Mouse (Mus musculus): ENCODE data around the gene Slc22a23.

Slc22a23 gene

DNA sequence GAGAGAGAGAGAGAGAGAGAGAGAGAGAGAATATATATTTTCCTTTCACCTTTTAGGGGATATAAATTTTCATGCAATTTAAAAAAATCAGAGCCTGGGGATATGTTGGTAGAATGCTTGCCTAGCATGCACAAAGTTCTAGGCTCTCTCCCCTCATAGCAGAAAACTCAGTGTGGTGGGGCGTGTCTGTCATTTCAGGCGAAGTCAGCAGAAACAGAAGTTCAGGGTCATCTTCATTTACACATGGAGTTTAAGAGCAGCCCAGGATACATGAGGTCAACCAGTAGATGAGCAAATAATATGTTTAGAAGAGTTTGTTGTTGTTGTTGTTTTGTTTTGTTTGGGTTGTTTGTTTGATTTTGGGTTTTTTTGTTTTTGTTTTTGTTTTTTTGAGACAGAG is 33.4 kb downstream of the Slc22a23 start:
- CTCF ChIA-PET, result interaction anchor here in 1 of 4 experiments (0.6 to 0.7 kb wide), 2 partner anchors 546 to 603 kb away, joined by 6 to 7 read pairs; no protein-coding TSS in a partner anchor
- POLR2A ChIA-PET, result interaction anchor here in 1 of 4 experiments (1.6 kb wide), 1 partner anchor 274 kb away, joined by 5 read pairs; the partner anchor contains the start of gene Bphl

DNA sequence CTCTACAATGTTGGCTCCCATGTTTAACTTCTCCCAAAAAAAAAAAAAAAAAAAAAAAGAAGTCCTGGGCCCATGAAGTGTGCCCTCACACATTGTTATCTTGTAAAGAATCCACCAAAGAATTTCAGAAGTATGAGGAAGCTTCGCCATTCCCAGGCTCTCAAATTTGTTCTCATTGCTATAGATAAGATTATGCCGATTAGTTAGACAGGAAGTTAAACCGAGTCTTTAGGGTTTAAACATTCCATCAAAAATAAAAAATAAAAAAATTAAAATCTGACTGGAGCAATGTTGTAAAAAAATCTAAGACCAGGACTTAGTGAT is 36.4 kb downstream of the Slc22a23 start:
- ChIA-PET POLR2A (interaction anchor here in 3 of 4 experiments (0.6 to 1.2 kb wide), 7 partner anchors 9 to 499 kb away, joined by 3 to 6 read pairs (median 3); no protein-coding TSS in a partner anchor), CTCF (no interaction called here)

DNA sequence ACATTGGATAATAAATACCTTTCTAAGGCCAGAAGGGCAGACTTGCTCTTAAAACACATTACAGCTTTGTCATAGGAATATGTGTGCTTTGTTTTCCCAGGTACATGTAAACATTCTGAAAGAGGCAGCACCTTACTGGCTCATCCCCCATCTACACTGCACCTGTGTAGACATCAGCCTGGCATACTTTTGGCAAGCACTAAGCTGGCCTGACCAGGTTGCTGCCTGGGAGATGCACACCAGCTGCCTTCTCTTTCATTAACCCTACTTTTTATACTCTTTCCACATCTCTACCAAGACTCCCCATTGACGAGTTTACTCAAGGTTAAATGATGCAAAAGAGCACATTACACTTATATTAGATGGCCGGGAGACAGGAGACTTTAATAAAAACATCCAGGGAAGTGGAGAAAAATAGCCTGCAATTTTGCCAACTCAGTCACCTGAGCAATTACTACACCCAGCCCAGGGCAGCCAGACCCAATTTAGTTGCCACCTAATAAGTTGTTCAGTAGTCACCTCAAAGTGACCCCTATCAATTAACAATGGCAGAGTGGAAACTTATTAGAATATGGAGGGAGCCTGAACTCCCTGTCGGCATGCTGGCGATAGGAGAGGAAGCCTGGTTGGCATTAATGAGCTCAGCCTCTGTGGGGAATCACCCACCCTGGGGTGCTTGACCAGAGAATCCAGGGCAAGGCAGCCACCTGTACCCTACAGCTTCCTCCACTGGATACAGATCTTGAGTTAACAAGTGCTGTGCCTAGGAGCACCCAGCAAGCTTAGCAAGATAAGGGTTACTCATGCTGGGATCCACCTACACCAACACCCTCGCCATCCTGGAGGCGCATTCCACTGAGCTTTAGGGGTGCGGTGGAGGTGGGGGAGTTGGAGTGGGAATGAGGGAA is 37.0 kb downstream of the Slc22a23 start:
- ChIA-PET POLR2A (interaction anchor here in 3 of 4 experiments (0.5 to 1.9 kb wide), 10 partner anchors 9 to 499 kb away, joined by 3 to 6 read pairs (median 3); no protein-coding TSS in a partner anchor), CTCF (no interaction called here)

DNA sequence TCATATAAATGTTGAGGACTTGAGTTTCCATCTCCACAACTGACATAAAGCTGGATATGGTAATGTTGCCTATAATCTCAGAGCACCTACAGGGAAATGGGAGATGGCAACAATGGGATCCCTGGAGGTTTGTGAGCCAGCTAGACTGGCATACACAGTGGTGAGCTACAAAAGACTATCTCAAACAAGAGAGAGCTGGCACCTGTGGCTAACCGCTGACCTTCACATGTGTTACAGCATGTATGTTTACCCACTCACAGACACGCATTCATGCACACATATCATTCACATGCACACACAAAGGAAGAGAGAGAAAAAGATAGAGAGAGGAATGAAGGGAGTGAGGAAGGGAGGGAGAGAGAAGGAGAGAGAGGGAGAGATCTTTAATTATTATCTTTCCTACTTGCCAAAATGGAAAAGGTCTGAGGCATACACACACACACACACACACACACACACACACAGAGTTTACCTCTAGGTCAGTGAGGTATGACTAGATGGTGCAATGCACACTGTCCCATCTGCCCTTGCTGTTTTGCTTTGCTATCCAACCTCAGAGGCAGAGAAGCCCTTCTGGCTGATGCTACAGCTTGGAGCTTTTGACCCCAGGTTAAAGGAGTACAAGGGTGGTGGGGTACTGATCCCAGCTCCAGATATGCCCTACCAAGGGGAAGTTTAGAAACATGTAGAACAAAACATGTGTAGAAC is 38.9 kb downstream of the Slc22a23 start:
- POLR2A ChIA-PET, result interaction anchor here in 3 of 4 experiments (0.7 to 1.9 kb wide), 3 partner anchors 8 to 19 kb away, joined by 3 to 4 read pairs (median 4); no protein-coding TSS in a partner anchor
- CTCF ChIA-PET, result no interaction called here

DNA sequence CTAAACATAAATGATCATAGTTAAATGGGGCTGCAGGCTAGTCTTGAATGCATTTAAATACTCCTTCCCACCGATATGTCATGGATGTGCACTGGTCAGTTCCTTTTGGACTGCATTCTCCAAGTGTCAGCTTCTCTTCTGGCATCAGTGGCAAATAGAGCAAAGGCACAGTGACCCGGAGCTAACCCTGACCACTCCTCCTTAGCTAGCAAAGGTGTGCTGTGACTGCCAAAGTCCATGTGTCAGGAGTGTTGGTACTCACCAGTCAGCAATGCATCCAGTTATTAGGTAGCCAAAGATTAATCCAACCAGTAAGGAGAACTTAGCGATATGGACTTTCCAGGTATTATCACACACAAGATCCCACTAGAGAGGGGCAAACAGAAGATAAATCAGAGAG is 40.1 kb downstream of the Slc22a23 start:
- CTCF ChIA-PET, result no interaction called here
- POLR2A ChIA-PET, result no interaction called here

DNA sequence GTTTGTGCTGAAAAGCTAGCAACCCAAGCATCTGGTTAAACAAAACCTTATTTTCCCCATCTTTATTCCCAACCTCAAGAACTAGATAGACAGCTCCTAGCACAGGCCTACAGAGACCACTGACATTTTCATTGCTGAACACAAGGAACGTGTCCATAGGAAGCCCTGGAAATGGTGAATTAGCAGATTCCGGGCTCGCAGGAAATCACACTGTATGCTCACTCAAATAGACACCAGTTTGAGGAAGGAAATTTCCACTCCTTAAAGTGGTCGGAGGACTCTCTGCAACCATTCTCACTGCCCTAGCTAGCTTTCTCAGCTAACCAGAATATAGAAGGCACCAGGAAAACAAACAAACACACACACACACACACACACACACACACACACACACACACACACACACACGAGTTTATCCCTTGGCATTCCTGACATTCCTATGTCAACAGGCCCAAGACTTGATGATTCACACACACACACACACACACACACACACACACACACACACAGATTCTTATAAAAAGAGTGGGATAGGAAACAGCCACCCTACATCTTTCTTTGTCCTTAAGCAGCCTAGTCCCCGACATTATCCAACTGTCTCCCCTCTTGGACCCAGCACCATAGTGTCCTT is 41.5 kb downstream of the Slc22a23 start:
- ChIA-PET POLR2A (interaction anchor here in 1 of 4 experiments (0.6 to 0.7 kb wide), 2 partner anchors 52 to 218 kb away, joined by 3 to 6 read pairs; no protein-coding TSS in a partner anchor), CTCF (no interaction called here)

DNA sequence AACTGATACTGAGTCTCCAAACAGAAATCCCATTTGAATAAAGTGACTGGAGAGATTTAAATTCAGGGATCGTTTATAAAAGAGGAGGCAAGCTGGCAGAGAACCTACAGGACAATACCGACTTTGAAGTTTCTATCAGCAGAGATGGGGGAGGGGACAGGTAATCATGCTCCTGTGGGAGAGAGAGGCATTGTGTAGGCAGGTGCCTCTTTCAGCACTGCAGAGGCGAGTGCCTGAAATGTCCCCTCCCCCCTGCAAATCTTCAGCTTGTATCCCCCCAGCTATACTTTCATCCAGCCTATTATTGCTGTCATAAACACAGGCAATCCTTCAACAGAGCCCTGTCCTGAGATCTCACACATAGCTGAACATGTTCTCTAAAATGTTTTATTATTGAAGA is 43.4 kb downstream of the Slc22a23 start:
- POLR2A ChIA-PET, result interaction anchor here in 1 of 4 experiments (0.6 to 1.0 kb wide), 2 partner anchors 14 to 20 kb away, joined by 3 read pairs; no protein-coding TSS in a partner anchor
- CTCF ChIA-PET, result no interaction called here

DNA sequence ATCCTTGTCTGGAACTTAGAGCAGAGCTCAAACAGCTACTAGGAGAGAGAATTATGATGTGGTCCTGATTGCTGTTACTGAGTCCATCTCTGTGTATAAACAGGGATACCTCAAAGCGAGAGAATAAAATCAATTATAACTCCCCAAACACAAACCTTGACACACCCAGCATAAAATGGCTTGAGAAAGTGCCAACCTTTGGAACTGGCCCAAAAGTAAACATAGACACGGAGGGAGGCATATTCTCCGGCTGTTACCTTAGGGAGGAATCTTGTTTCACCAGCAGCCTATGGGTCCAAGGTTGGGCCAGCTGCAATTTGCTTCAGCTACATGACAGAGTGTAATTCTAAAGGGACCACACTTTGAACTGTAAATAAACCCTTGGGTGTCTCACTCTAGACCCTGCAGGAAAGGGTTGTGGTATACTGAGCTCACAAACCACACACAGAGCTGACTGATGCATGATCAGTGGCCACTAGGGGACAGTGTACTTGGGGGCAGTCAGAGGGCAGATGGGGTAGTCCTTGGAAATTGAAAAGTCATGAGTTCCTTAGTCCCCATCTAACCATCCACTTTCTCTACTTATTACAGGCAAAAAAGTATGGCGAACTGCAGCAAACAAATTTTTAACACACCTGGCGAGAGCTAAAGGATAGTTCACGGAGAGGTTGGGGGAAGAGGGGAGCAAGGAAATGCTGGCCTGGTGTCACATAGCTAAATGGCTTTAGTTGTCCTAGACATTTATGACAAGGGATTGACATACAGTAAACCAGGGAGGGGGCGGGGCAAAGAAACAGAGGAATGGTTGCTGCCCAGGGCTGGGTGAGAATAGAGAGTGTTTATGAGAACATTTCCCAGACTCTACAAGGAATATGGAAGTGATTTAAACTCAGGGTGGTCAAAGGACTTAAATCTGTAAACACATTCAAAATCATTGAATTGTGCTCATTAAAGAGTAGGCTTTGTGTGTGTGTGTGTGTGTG is 45.3 kb downstream of the Slc22a23 start:
- ChIA-PET CTCF (interaction anchor here (0.5 to 1.3 kb wide), 8 partner anchors 11 to 1794 kb away, joined by 3 to 8 read pairs (median 3); no protein-coding TSS in a partner anchor), POLR2A (interaction anchor here in 3 of 4 experiments (1.4 to 1.6 kb wide), 3 partner anchors 11 to 12 kb away, joined by 4 to 7 read pairs (median 4); no protein-coding TSS in a partner anchor)

DNA sequence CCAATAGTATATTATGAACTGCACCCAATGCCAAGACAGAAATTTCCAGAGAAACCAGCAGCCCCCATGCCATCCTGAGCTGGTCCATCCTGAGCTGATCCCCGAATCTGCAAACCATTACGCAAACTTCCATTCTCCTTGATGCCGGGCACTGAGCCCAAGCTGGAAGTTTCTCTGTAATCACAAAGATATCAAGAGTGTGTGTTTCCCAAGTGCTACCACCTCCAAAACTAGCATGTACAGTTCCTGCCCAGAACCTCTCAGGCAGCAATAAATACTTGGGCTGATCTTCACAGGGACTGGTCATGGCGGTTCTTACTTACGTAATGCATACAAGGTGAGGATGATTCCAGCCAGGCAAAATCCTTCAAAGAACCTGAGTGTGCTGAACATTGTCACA is 46.3 kb downstream of the Slc22a23 start:
- ChIA-PET POLR2A (interaction anchor here in 1 of 4 experiments (1.6 kb wide), 1 partner anchor 10 kb away, joined by 7 read pairs; no protein-coding TSS in a partner anchor), CTCF (interaction anchor here in 1 of 4 experiments (0.5 kb wide), 1 partner anchor 832 kb away, joined by 15 read pairs; no protein-coding TSS in a partner anchor)

DNA sequence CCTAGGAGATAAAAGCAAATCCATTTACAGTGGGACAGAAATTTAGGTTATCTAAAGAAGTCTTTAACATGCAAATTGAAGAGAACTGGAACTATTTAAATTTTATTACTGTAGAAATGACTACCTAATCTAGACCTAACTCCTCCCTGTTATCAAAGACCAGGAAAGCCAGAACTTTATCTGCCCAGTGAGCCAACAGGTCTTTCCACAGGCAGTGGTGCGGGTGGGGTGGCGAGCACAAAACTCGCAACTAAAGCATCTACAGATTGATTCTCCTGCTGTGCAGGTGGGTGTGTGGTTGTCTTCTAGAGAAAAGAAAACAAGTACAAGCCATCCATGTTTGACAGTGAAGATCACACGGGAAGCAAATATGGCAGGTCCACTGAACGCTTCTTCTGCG is 46.9 kb downstream of the Slc22a23 start:
- ChIA-PET CTCF (interaction anchor here in 1 of 4 experiments (0.6 kb wide), 1 partner anchor 111 kb away, joined by 3 read pairs; no protein-coding TSS in a partner anchor), POLR2A (interaction anchor here in 1 of 4 experiments (1.0 kb wide), 1 partner anchor 13 kb away, joined by 3 read pairs; no protein-coding TSS in a partner anchor)

DNA sequence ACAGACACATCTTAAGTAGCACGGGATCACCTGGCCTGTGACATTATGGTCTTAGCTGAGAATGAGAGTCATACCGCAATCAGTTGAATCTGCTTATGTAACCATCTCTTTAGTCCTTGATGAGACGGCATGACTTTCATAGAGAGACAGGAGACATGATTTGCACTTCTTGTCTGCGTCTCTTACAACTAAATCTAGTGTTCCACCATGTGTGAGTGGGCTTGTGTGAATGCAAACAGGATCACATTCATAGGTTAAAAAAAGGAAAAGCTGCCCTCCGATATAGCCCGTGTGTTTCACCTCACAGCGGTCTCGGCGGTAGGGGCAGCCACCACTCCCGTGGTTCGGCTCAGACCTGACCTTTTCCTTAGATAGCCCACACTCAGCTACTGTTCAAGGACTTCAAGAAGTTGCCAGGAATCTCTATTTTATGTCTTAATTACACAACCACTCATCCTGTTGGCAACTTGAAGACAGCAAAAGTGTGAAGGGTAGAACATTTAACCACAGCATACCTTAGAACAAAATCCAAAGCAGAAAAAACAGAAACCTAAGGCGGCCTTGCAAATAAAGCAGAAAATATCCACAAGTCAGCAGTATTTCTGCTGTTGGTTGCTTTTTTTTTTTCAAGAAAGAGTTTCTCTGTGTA is 49.1 kb downstream of the Slc22a23 start:
- ChIA-PET POLR2A (interaction anchor here in 1 of 4 experiments (0.9 kb wide), 1 partner anchor 9 kb away, joined by 3 read pairs; no protein-coding TSS in a partner anchor), CTCF (no interaction called here)

DNA sequence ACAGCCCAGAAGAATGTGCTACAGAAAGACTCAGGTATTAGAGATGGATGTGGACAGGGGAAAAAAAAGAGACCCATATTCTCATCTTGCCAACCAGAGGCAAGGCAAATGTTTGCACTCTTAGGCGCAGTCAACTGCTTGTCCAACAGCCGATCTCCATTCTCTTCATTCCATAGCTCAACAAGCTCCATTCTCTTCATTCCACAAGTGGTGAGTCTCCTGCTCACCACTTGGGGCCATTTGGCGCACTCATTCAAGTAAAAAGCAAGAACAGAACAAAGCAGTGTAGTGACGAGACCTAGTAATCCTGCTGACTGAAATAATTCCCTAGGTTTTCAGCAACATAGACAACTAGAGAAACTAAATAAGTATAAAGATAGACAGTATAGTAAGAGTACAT is 50.8 kb downstream of the Slc22a23 start:
- POLR2A ChIA-PET, result interaction anchor here in 2 of 4 experiments (0.6 to 1.0 kb wide), 2 partner anchors 64 to 84 kb away, joined by 3 read pairs; no protein-coding TSS in a partner anchor
- CTCF ChIA-PET, result interaction anchor here in 1 of 4 experiments (1.1 kb wide), 1 partner anchor 107 kb away, joined by 4 read pairs; no protein-coding TSS in a partner anchor

DNA sequence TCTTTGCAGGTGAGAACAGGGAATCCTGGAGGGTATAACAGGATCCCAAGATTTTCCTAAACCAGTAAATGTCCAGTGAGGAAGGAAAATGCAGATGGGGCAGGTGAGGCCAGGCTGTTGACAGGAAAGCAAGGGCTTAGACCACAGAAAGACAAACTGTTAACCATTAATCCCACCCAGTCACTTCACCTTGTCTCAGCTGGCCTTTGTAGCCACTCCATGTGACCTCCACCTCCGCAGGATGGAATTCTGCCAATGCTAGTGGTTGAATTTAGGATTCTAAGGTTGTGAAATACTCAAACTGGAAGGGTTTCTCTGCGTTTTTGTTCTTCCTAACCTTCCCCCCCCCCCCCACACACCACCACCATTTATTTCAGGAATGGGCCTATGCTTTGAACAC is 52.9 kb downstream of the Slc22a23 start:
- CTCF ChIA-PET, result interaction anchor here in 1 of 4 experiments (0.6 kb wide), 1 partner anchor 21 kb away, joined by 5 read pairs; no protein-coding TSS in a partner anchor

DNA sequence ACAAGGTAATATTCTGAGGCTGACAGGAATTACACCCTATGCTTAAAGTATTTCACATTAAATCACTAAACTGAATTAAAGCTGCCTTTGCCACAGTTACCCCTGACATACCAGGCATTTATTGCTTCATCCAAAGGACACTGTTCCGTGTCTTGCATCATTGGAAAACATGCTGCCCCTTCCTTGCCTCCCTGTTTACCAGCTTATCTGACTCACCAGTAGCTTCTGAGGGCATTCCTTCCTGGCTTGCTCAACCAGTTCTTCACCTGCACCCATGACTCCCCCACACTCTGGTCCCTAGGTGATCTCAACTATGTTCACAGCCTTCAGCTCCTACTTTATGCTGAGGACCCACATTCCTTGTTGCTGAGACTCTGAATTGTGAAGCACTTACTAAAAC is 54.6 kb downstream of the Slc22a23 start:
- ChIA-PET POLR2A (interaction anchor here in 1 of 4 experiments (1.0 kb wide), 1 partner anchor 54 kb away, joined by 3 read pairs; the partner anchor contains the start of gene Slc22a23), CTCF (no interaction called here)

More for the DNA sequence above, 52.9 kb downstream of the Slc22a23 start:
- POLR2A ChIA-PET, result interaction anchor here in 3 of 4 experiments (0.6 to 0.8 kb wide), 5 partner anchors 38 to 1561 kb away, joined by 3 to 6 read pairs (median 3); no protein-coding TSS in a partner anchor

DNA sequence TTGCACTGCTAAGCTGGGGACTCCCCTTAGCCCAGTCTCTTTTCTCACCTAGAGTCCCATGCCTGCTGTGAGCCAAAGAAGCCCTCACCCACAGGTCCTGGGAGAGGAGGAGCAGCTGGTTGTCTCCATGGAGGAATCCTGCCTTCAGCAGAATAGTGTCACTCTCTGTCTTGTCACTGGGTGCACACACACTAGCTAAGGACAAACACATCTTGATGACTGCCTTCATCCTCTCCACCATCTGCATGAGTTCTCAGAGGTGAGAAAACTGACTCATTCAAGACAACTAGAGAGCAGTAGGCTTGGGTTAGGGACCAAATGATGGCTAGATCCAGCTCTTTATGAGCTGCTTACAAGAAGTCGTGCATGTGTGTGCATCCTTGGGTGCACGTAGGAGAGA is 55.4 kb downstream of the Slc22a23 start:
- ChIA-PET POLR2A (interaction anchor here in 2 of 4 experiments (0.7 to 3.9 kb wide), 5 partner anchors 13 to 55 kb away, joined by 3 to 19 read pairs (median 4); partner anchors contain the start of gene Slc22a23 (in 1 of the 2)), CTCF (interaction anchor here in 2 of 4 experiments (0.7 to 1.5 kb wide), 2 partner anchors 10 to 816 kb away, joined by 4 to 7 read pairs; no protein-coding TSS in a partner anchor)

DNA sequence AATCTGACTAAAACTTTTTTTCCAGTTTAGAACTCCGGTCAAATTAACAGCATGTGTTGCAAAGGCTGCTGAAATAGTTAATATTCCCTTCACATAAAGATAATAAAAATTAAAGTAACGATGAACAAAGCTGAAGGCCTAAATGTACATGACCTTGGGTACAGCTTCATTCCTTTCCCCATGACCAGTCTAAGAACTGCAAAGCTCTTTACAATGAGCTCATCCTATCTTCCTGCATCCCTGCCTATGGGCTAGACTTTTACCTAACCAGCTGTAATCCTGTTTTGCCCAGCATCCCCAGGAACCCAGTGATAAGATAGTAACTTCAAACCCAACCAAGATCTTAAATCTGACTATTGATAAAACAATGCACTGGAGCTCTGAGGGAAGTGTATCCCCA is 56.9 kb downstream of the Slc22a23 start:
- ChIA-PET POLR2A (interaction anchor here in 3 of 4 experiments (0.6 to 3.9 kb wide), 22 partner anchors 11 to 271 kb away, joined by 3 to 19 read pairs (median 4); partner anchors contain the start of genes Tubb2b (in 3 of the 3), Slc22a23 (in 2 of the 3) and Bphl (in 1 of the 3)), CTCF (interaction anchor here in 2 of 4 experiments (0.9 to 1.5 kb wide), 2 partner anchors 11 to 57 kb away, joined by 3 to 4 read pairs; partner anchors contain the start of gene Slc22a23 (in 1 of the 2))
